Mouse (Mus musculus): ENCODE measurements at regions not wholly inside any gene's neighbourhood (a gene's known extent, or its start where the extent isn't known, plus 50 kb on each side); places are given as distances from the start of the nearest gene placed in this dataset.
"Not testable (repeated sequence)": the region's sequence is repeated elsewhere in the genome, so short reads cannot be mapped to it uniquely, and the experiment has no call there.

- DNase-seq (ENCODE audit: low read depth, low spot score) = no peak
Measured at GRCm38 (mm10) chr17:4024384-4024783, 328.3 kb upstream of the Nox3 start.

GRCm38 (mm10) chr17:4029202-4029601 lies 333.1 kb upstream of the Nox3 start:
- no peak for DNase-seq (ENCODE audit: low read depth, low spot score)

GRCm38 (mm10) chr17:4034816-4035360 lies 338.8 kb upstream of the Nox3 start:
- no peak for DNase-seq (ENCODE audit: low read depth, low spot score)

DNA sequence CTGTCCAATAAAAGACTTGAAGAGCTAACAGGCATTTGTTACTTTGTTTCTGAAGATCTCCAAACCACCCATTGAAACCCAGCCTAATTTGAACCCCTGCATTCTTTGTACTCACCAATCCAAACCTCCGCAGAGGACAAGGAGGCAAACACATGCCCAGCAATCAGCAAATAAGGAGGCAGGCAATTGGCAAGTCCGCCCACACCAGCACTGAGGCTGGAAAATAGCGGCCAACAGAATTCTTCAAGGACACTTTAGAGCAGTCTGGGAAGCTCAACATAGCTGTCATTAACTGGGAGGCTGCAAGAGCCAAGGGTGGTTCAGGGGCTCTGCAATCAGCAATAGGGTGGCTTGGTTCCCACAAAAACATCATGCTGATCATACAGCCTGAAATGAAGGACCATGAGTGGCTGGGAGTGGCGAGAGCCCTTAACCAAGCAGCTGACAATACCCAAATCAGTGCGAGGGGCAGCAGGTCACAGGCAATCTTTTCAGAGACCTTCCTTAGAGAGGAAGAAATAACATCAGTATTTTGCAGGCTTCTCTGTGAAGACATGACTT lies 344.1 kb upstream of the Nox3 start:
- no peak for DNase-seq (ENCODE audit: low read depth, low spot score)

GRCm38 (mm10) chr17:4060186-4060585 lies 364.1 kb upstream of the Nox3 start:
- DNase-seq (ENCODE audit: low read depth, low spot score) = not testable (repeated sequence)

DNA sequence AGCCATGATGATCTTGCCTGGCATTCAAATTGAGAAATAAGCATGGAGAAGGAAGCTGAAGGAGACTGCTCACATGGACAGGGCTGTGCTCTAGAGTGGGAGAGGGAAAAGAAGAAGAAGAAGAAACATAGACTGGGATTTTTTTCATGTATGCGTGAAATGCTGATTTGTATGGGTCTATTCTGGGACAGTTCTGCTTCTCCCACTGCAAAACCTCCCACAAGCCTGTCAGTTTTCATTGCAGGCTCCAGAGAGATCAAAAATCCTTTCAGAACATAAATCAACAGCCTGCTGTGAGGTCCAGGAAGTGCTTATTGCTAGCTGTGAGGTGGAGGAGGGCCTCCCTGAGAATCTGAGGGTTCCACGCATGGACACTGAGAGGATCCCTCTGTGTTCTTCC lies 377.3 kb upstream of the Nox3 start:
- no peak for DNase-seq (ENCODE audit: low read depth, low spot score)

DNA sequence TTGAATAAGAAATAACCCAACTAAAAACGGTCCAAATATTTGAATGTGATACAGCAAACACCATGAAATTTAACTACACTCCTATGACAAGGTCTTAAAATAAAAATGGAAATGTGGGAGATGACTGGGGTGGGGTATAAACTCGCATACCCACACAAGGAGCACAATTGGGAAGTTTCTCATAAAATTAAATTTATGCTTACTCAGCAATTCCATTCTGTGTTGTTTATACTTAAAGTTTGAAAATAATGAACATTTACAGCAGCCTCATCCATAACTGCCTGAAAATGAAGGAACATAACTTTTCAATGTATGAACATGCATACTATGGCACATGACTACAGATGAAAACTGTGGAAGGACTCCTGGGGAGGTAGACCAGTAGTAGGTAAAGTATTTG lies 384.5 kb upstream of the Nox3 start:
- no peak for DNase-seq (ENCODE audit: low read depth, low spot score)

DNA sequence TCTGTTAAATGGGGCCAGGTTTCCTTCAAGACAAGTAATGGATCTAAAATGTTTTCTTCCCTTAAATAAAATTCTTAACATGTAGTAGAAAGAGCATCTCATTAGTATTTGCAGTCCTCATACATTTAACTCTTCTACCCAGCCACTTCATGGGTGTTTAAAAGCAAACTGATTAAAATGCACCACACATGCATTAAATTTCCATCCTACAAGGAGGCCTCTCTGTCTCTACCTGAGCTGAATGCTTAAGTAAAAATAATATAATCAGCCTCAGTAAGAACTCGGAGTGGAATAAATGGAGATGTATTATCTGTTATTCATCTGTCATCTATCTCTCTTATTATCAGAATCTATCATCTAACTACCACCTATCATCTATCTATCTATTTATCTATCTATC lies 398.6 kb upstream of the Nox3 start:
- DNase-seq (ENCODE audit: low read depth, low spot score) = no peak

DNA sequence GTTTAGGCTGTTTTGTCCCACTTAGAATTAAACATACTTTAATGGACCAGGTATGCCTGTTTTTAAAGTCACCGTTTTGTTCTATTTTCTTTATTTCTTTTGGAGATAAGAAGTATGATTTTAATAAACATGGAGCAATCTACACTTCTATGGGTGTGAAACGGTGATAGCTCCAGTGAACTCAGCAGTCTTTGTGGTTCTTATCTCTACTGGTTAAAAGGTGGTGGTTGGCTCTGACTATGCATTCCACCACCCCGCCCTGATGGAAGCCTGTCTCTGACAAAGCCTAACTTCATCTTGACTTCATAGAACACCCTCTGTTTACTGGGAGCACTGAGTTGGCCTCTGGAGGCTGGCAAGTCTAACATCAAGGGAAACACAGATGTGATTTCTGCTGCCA lies 407.3 kb upstream of the Nox3 start:
- no peak for DNase-seq (ENCODE audit: low read depth, low spot score)

- no peak for DNase-seq (ENCODE audit: low read depth, low spot score)
Measured at GRCm38 (mm10) chr17:4109263-4109662, 413.2 kb upstream of the Nox3 start.

- no peak for DNase-seq (ENCODE audit: low read depth, low spot score)
Measured at GRCm38 (mm10) chr17:4113021-4113420, 417.0 kb upstream of the Nox3 start.

DNA sequence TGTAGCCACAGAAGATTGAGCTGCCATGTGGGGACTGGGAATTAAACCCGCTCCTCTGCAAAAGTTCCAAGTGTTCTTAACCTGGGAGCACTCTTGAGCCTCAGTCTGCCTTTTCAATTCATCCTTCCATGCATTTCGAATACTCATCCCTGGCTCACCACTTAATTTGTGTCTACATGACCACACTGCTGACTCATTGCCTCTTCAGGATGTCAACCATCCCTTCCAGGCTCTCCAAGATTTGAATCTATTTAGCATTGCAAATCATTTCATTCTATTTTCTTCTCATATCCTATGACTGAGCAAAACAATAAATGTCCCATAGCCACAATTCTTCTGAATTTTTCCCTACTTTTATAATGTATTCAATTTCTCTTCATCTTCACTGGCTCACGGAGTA lies 420.4 kb upstream of the Nox3 start:
- no peak for DNase-seq (ENCODE audit: low read depth, low spot score)

DNA sequence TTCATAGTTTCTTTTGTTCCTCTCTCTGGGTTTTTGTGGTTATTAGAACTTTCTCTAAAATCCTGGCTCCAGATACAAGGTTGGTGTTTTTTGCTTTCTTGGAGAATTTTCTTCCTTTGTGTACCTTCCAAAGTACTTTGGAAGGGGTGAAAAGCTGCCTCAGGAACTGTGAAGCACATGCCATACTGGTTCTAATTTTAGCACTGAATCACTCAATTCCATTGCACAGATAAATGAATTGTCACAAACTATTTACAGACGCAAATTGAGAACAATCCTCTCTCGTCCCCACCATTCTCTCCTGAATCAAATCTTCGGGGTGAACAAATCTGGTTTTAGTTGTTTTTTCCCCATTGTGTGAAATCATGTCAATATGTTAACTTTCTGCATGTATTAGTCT lies 437.6 kb upstream of the Nox3 start:
- DNase-seq (ENCODE audit: low read depth, low spot score) = no peak

DNA sequence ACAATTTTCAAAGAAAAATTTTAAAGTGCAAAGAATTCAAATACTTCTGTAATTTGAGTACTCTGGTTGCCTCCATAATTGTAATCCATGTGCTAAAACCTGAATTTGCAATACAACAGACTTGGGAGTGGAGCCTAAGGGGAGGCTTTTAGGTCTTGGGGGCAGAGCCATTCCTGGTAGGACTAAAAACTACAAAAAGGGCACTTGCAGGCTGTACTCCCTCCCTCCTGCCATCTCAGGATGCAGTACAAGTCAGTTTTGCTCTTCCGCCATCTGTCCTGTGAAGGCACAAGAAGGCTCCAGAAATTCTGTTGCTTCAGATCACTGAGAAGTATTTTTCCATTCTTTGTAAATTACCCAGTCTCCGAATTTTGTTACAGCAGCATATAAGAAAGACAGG lies 467.4 kb upstream of the Nox3 start:
- no peak for DNase-seq (ENCODE audit: low read depth, low spot score)

GRCm38 (mm10) chr17:4173951-4174361 lies 477.9 kb upstream of the Nox3 start:
- no peak for DNase-seq (ENCODE audit: low read depth, low spot score)

GRCm38 (mm10) chr17:4175006-4175405 lies 478.9 kb upstream of the Nox3 start:
- DNase-seq (ENCODE audit: low read depth, low spot score) = no peak

DNA sequence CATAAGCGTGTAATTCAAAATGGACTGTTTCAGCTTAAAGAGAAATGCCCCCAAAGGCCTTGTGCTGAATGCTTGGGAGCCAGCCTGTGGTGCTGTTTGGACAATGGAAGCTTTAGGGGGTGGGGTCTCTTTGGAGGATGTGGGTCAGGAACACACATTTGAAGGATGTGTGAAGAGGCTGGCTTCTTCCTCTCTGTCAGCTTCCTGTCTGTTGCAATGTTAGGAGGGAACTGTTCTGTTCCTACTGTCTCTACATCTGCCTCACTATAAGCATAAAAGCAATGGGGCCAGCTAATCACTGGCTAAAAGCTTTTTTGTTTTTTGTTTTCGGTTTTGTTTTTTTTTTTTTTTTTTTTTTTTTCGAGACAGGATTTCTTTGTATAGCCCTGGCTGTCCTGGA lies 480.5 kb upstream of the Nox3 start:
- DNase-seq (ENCODE audit: low read depth, low spot score) = no peak

- peak; percentile 23 for DNase-seq (ENCODE audit: low read depth, low spot score)
Measured at GRCm38 (mm10) chr17:4177485-4178150, 481.6 kb upstream of the Nox3 start.

DNA sequence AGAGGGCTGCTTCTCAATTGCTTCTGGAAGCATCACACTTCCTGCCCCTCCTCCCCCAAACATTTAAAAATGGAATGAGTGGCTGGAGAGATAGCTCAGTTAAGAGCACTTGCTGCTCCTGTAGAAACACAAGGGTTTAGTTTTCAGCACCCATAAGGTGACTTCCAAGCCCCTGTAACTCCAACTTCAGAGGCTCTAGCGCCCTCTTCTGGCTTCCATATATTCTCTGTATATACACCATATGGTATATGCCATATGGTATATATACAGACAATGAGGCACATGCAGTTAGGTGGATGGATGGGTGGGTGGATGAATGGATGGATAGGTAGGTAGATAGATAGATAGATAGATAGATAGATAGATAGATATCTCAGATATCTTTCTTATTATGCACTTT lies 483.2 kb upstream of the Nox3 start:
- DNase-seq (ENCODE audit: low read depth, low spot score) = no peak

- no peak for DNase-seq (ENCODE audit: low read depth, low spot score)
Measured at GRCm38 (mm10) chr17:4182106-4182505, 486.0 kb upstream of the Nox3 start.

GRCm38 (mm10) chr17:4186802-4187201 lies 490.7 kb upstream of the Nox3 start:
- no peak for DNase-seq (ENCODE audit: low read depth, low spot score)

DNA sequence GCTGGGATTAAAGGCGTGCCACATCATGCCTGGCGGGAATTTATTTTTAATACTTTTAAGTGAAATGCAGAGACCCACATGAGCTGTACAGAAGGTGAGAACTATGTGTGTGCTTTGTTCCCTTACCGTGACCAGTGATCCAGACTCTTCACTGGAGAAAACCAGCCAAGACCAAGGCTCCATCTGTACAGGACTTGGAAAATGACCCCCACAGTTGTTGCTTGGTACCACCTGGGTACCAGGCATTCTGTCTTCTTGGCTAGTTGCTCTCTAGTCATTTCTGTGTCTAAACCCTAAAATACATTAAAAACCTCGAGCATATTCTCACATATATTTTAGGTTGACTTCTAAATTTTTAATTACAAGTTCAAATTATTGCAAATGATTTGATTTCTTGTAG lies 491.5 kb upstream of the Nox3 start:
- no peak for DNase-seq (ENCODE audit: low read depth, low spot score)

- DNase-seq (ENCODE audit: low read depth, low spot score) = no peak
Measured at GRCm38 (mm10) chr17:4196793-4197448, 500.9 kb upstream of the Nox3 start.
